Mouse (Mus musculus) thymus, adult 2 months (tissue): ENCODE measurements around the gene Prps1l1. TPM values are rescaled to one million over a fixed set of nuclear protein-coding genes. Genes with fewer than 3 reads are reported as not detected.

Experiments
- DNase-seq: peaks from one replicate; pipeline ENCODE4 v3.0.0; 2021
- H3K27ac ChIP-seq: fragments of 200-500 bp; 2 replicates; pipeline ENCODE4 v1.5.1; 2012; ENCODE audit warnings: low read length, control low read depth; ENCODE audit not compliant: control insufficient read depth, insufficient read depth
- H3K27me3 ChIP-seq: fragments of 200-500 bp; 2 replicates; pipeline ENCODE4 v1.6.1; 2012; ENCODE audit warnings: mild to moderate bottlenecking, low read length, moderate library complexity, mixed read lengths; ENCODE audit not compliant: control insufficient read depth, insufficient read depth
- H3K36me3 ChIP-seq: fragments of 200-500 bp; 2 replicates; pipeline ENCODE4 v1.6.1; 2012; ENCODE audit warnings: mild to moderate bottlenecking, low read length, moderate library complexity; ENCODE audit not compliant: control insufficient read depth, insufficient read depth
- H3K4me1 ChIP-seq: fragments of 200-500 bp; replicated peaks from 2 replicates; pipeline ENCODE4 v1.6.1; 2012; ENCODE audit warnings: low read length; ENCODE audit not compliant: control insufficient read depth, insufficient read depth
- H3K4me3 ChIP-seq: fragments of 200-500 bp; 2 replicates; pipeline ENCODE4 v1.5.1; 2012; ENCODE audit warnings: mild to moderate bottlenecking, low read length, control low read depth, moderate library complexity; ENCODE audit not compliant: control insufficient read depth, insufficient read depth
- CTCF ChIP-seq: fragments of 200-500 bp; IDR thresholded peaks from 2 replicates; pipeline ENCODE4 v1.5.1; 2012; ENCODE audit warnings: mild to moderate bottlenecking, control low read depth, low read length, moderate library complexity, borderline replicate concordance; ENCODE audit not compliant: control insufficient read depth, poor library complexity, insufficient read depth; ENCODE audit errors: extremely low read depth
- POLR2A ChIP-seq: fragments of 200-500 bp; IDR thresholded peaks from 2 replicates; pipeline ENCODE4 v1.6.1; 2012; ENCODE audit warnings: mild to moderate bottlenecking, low read length, control low read depth, moderate library complexity; ENCODE audit not compliant: control insufficient read depth, poor library complexity, insufficient read depth; ENCODE audit errors: extremely low read depth
- WGBS: fragments of 180-500 bp; shearing (Covaris S2); methylation state at CpG from one replicate; pipeline ENCODE4 v1.1.7; 2018; 5-methylcytosine and 5-hydroxymethylcytosine counted together
- polyA plus RNA-seq: library from polyadenylated mRNA; depleted of rRNA; stranded (reverse); fragments of >200 nt; gene quantifications from 2 replicates; pipeline ENCODE4 v1.2.3, GENCODE M21; 2012; rRNA removed

The Prps1l1 gene
- polyA plus RNA-seq, 1 experiment: not detected

GRCm38 (mm10) chr12:35018679-35019237 lies 34.2 kb downstream of the Prps1l1 start:
- 16% methylated on average over 9 of the region's 9 CpGs for WGBS
- DNase-seq: peak; percentile 7
- TF ChIP-seq POLR2A: no peak
- TF ChIP-seq CTCF: no peak
- Histone ChIP-seq H3K27ac (no peak overlapping the region), H3K36me3 (no peaks in the 10 kb centered on the region), H3K4me3 (no peak overlapping the region), H3K4me1 (no peaks in the 10 kb centered on the region), H3K27me3 (no peaks in the 10 kb centered on the region)

GRCm38 (mm10) chr12:35021285-35021684 lies 36.7 kb downstream of the Prps1l1 start:
- 92% methylated on average over 9 of the region's 9 CpGs for WGBS
- Histone ChIP-seq H3K36me3 (no peaks in the 10 kb centered on the region), H3K27ac (no peak overlapping the region), H3K27me3 (no peaks in the 10 kb centered on the region), H3K4me1 (no peaks in the 10 kb centered on the region), H3K4me3 (no peak overlapping the region)
- TF ChIP-seq CTCF: no peak
- TF ChIP-seq POLR2A: no peak
- no peak for DNase-seq

- no peak for DNase-seq
- H3K27ac ChIP-seq: no peak overlapping the region
- TF ChIP-seq POLR2A (no peak), CTCF (no peak)
- no peaks in the 10 kb centered on the region for H3K36me3 ChIP-seq
- no peaks in the 10 kb centered on the region for H3K27me3 ChIP-seq
- no peak overlapping the region for H3K4me3 ChIP-seq
- no peaks in the 10 kb centered on the region for H3K4me1 ChIP-seq
- 95% methylated on average over 10 of the region's 10 CpGs for WGBS
Observed at GRCm38 (mm10) chr12:35022066-35022465, 37.5 kb downstream of the Prps1l1 start.

- Histone ChIP-seq H3K4me3 (no peak overlapping the region), H3K36me3 (no peaks in the 10 kb centered on the region), H3K27ac (no peak overlapping the region), H3K27me3 (no peaks in the 10 kb centered on the region), H3K4me1 (no peaks in the 10 kb centered on the region)
- TF ChIP-seq POLR2A: no peak
- no peak for TF ChIP-seq CTCF
- DNase-seq: no peak
- 52% methylated on average over 4 of the region's 4 CpGs for WGBS
Observed at GRCm38 (mm10) chr12:35025916-35026432, 41.4 kb downstream of the Prps1l1 start.

DNA sequence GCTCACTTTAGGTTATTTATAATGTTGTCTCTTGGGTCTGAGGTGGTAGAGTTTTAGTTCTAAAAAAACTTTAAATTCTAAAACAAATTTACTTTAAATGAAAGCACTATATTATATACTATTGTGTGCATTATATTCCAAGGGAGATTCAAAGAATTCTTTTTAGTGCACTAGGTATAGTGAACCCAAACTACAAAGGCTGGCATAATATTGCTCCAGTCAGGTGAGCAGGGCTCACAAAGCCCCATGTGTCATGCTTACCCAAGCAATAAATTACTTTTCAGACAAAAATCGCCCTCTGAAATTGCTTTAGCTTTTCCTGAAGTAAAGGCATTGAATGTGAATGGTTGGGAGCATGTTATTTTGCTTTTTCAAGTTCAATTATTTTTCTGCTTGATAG lies 43.0 kb downstream of the Prps1l1 start:
- no peaks in the 10 kb centered on the region for H3K4me1 ChIP-seq
- H3K36me3 ChIP-seq: no peaks in the 10 kb centered on the region
- 89% methylated on average over 1 of the region's 1 CpGs for WGBS
- H3K4me3 ChIP-seq: no peak overlapping the region
- TF ChIP-seq CTCF (no peak), POLR2A (no peak)
- H3K27ac ChIP-seq: no peak overlapping the region
- H3K27me3 ChIP-seq: no peaks in the 10 kb centered on the region
- DNase-seq: no peak

Other genes with a start within 250 kb of the Prps1l1 start
- gene Hdac9, start 67.7 kb upstream of the Prps1l1 start, polyA plus RNA-seq: 1.9 and 2.3 TPM in 2 replicates
- gene Snx13, start 62.4 kb downstream of the Prps1l1 start, polyA plus RNA-seq: 5.1 and 5.5 TPM in 2 replicates